Mouse (Mus musculus) lung, adult 2 months (tissue): ENCODE measurements around the gene Tead1. TPM values are rescaled to one million over a fixed set of nuclear protein-coding genes. Genes with fewer than 3 reads are reported as not detected.

Experiments
- DNase-seq: peaks from one replicate; pipeline ENCODE4 v3.0.0; 2022
- H3K4me1 ChIP-seq: fragments of 200-500 bp; 2 replicates; pipeline ENCODE4 v1.6.1; 2011; ENCODE audit warnings: low read length; ENCODE audit not compliant: control insufficient read depth, insufficient read depth
- H3K4me3 ChIP-seq: fragments of 200-500 bp; replicated peaks from 2 replicates; pipeline ENCODE3; 2011; ENCODE audit warnings: low read depth, mild to moderate bottlenecking, control low read depth, low read length; ENCODE audit errors: extremely low read depth
- CTCF ChIP-seq: fragments of 200-500 bp; IDR thresholded peaks from 2 replicates; pipeline ENCODE4 v1.5.1; 2011; ENCODE audit warnings: mild to moderate bottlenecking, low read length, control low read depth; ENCODE audit not compliant: insufficient read depth
- POLR2A ChIP-seq: fragments of 200-500 bp; IDR thresholded peaks from 2 replicates; pipeline ENCODE4 v1.6.1; 2011; ENCODE audit warnings: low read depth, mild to moderate bottlenecking, control low read depth, low read length, borderline replicate concordance; ENCODE audit errors: extremely low read depth
- WGBS: fragments of 180-500 bp; shearing (Covaris S2); methylation state at CpG from one replicate; pipeline ENCODE4 v1.1.7; 2018; 5-methylcytosine and 5-hydroxymethylcytosine counted together
- polyA plus RNA-seq: library from polyadenylated mRNA; depleted of rRNA; stranded (reverse); fragments of >200 nt; gene quantifications from 2 replicates; pipeline ENCODE4 v1.2.3, GENCODE M21; 2012

Tead1 gene
- polyA plus RNA-seq, 1 experiment, result 45.9 TPM

DNA sequence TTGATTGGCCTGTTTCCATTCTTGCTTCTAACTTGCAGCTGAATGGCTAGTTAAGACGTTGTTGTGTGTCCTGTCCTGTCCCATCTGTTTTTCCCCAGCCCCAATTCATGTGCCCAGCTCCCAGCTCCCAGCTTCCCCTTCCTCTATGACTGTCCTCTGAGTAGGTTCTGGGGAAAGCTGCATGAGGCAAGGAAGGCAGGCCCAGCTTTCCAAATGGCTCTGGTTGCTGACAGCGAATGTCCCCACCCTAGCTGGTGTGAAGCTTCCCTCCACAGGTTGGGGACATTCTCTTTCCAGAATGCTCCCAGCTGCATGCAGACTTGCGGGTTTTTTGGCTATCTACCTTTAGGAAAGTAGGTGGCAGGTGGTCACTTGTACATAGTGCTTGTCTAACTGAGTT lies 81.2 kb downstream of the Tead1 start:
- Histone ChIP-seq H3K4me1 (peaks cover 17% of the 10 kb centered on the region), H3K4me3 (no peak overlapping the region)
- 65% methylated on average over 3 of the region's 3 CpGs for WGBS
- DNase-seq, result no peak
- TF ChIP-seq POLR2A, result no peak
- no peak for TF ChIP-seq CTCF

DNA sequence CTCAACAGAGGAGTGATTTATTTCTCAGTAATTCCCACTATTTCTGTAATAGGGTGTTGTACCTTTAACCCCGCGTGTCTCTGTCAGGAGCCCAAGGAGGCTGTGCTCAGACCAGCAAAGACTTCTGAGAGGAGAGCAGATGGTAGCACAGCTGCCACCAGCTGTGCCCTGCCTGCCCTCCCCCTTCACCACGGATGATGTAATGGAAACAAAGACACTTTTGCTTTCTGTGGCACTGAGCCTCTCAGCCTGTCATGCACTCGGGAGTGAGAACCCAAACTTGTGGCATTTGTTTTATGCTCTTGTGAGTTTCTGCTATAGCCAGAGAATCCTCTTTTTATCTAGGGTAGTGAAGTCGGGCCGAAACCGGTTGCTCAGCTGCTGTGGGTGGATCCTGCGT lies 81.7 kb downstream of the Tead1 start:
- Histone ChIP-seq H3K4me1 (peaks cover 17% of the 10 kb centered on the region), H3K4me3 (no peak overlapping the region)
- TF ChIP-seq CTCF (no peak), POLR2A (no peak)
- WGBS, result 53% methylated on average over 8 of the region's 8 CpGs
- DNase-seq, result no peak

- WGBS, result 83% methylated on average over 2 of the region's 2 CpGs
- DNase-seq, result no peak
- Histone ChIP-seq H3K4me3 (no peak overlapping the region), H3K4me1 (peaks cover 17% of the 10 kb centered on the region)
- TF ChIP-seq CTCF, result no peak
- no peak for TF ChIP-seq POLR2A
Observed at GRCm38 (mm10) chr7:112762870-112763269, 83.8 kb downstream of the Tead1 start.

- WGBS, result 38% methylated on average over 3 of the region's 3 CpGs
- peaks cover 17% of the 10 kb centered on the region for H3K4me1 ChIP-seq
- no peak overlapping the region for H3K4me3 ChIP-seq
- TF ChIP-seq CTCF (no peak), POLR2A (no peak)
- DNase-seq, result no peak
Observed at GRCm38 (mm10) chr7:112763513-112763912, 84.4 kb downstream of the Tead1 start.

DNA sequence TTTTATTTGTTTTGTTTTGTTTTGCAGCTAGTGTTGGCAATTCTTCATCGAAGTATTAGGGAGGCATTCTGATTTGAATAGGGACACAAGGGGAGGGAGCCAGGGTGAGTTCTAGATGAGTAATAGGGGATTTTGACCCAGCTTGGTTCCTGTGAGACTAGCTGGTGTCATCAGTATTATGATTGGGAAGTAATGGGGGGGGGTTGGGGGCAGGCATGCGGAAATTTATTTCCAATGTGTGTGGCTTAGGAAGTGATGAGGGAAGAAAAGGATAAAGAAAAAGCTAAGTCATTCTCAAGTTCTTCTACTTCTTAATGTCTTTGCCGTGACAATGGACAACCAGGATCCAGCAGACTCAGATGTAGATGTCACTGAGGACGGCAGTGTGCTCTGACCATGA lies 85.8 kb downstream of the Tead1 start:
- H3K4me3 ChIP-seq, result no peak overlapping the region
- 75% methylated on average over 4 of the region's 4 CpGs for WGBS
- no peak for DNase-seq
- TF ChIP-seq CTCF, result no peak
- no peak for TF ChIP-seq POLR2A
- peaks cover 17% of the 10 kb centered on the region for H3K4me1 ChIP-seq

DNA sequence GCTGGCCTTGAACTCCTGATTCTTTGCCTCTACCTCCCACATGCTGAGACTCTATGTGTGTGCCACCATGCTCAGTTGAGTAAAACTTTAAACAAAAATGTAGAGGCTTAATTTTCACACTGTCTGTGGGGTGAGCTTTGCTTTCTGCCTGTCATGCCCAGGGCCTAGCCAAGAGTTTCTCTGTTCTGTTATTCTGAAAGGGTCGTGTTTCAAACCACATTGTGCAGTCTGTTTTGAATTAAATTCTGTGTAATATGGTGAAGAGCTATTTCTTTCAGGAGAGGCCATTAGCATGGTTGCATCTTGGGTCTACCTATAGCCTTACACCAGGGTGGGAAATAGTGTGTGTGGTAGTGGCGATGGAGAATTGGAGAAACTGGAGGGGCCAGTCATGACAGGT lies 90.7 kb downstream of the Tead1 start:
- no peak for TF ChIP-seq POLR2A
- no peak for TF ChIP-seq CTCF
- Histone ChIP-seq H3K4me1 (peaks cover 3% of the 10 kb centered on the region; the same call in 1 of the 2 replicates), H3K4me3 (no peak overlapping the region)
- WGBS, result 84% methylated on average over 2 of the region's 2 CpGs
- no peak for DNase-seq

GRCm38 (mm10) chr7:112771461-112771860 lies 92.3 kb downstream of the Tead1 start:
- TF ChIP-seq POLR2A (no peak), CTCF (no peak)
- no peak overlapping the region for H3K4me3 ChIP-seq
- 90% methylated on average over 6 of the region's 6 CpGs for WGBS
- DNase-seq, result no peak
- peaks cover 3% of the 10 kb centered on the region; the same call in 1 of the 2 replicates for H3K4me1 ChIP-seq

- TF ChIP-seq CTCF (no peak), POLR2A (no peak)
- 42% methylated on average over 6 of the region's 6 CpGs for WGBS
- H3K4me1 ChIP-seq, result peaks cover 3% of the 10 kb centered on the region; the same call in 1 of the 2 replicates
- no peak for DNase-seq
- H3K4me3 ChIP-seq, result no peak overlapping the region
Observed at GRCm38 (mm10) chr7:112772777-112773176, 93.7 kb downstream of the Tead1 start.

DNA sequence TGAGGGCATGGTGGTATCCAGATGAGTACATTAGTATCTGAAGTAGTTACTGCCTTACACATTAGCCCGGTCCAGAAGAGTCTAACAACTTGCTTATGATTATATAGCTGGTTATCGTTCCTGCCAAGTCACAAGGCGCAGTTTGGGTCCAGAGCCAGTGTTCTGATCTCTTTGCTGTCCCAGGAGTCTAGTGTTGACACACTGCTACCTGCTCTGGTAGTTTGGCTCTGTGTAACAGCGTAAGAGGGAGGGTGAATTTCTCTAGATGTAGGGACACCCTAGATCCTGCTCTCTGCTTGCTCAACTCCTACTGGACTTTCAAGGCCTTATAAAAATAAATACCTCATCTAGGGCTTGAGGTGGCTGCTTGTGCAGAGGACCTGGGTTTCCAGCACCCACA lies 94.5 kb downstream of the Tead1 start:
- Histone ChIP-seq H3K4me1 (peaks cover 3% of the 10 kb centered on the region; the same call in 1 of the 2 replicates), H3K4me3 (no peak overlapping the region)
- TF ChIP-seq CTCF (no peak), POLR2A (no peak)
- 65% methylated on average over 4 of the region's 4 CpGs for WGBS
- no peak for DNase-seq

- Histone ChIP-seq H3K4me1 (peaks cover 3% of the 10 kb centered on the region; the same call in 1 of the 2 replicates), H3K4me3 (no peak overlapping the region)
- 80% methylated on average over 5 of the region's 5 CpGs for WGBS
- no peak for TF ChIP-seq CTCF
- TF ChIP-seq POLR2A, result no peak
- DNase-seq, result no peak
Observed at GRCm38 (mm10) chr7:112775816-112776215, 96.7 kb downstream of the Tead1 start.

DNA sequence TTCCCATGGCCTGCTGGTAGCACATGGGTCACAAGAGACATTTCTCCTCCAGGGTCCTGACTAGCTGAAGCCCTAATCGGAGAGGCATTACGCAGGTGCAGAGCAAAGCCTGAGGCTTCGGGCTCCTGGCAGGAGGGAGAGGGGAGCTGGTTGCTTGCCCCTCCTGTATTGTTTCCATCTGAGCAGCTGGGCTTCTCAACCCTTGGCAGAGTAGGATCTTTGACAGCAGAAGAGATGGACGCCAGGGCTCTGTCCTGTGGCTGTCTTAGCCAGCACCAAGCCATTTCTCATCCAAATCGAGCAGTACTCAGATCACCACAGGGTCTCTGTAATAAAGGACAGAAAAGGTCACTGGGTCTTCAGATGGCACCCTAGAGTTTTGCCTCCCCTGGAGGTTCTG lies 97.6 kb downstream of the Tead1 start:
- Histone ChIP-seq H3K4me3 (no peak overlapping the region), H3K4me1 (peaks cover 3% of the 10 kb centered on the region; the same call in 1 of the 2 replicates)
- DNase-seq, result no peak
- no peak for TF ChIP-seq CTCF
- no peak for TF ChIP-seq POLR2A
- 79% methylated on average over 5 of the region's 5 CpGs for WGBS
